Mouse (Mus musculus): Measurements from ENCODE around the gene Sectm1b. TPM values are rescaled to one million over a fixed set of nuclear protein-coding genes. Genes with fewer than 3 reads are reported as not detected.
A peak's percentile ranks its signal among the peaks of the same experiment; 100 is the strongest.

Sectm1b gene
- polyA plus RNA-seq, 1 experiment from 2014 or later = not detected

GRCm38 (mm10) chr11:121017703-121018102 is 45.7 kb downstream of the Sectm1b start:
- ATAC-seq (ENCODE audit: low FRiP score) = peak; percentile 48; the same call in 1 of the 2 replicates
- Histone ChIP-seq H3K9ac (no peak overlapping the region), H3K4me2 (replicated peaks) (no peak overlapping the region), H3K9me3 (ENCODE audit: control insufficient read depth, low read length) (no peaks in the 10 kb centered on the region), H3K27ac (no peak overlapping the region), H3K27me3 (ENCODE audit: control insufficient read depth, insufficient read depth, low read length) (no peaks in the 10 kb centered on the region), H3K4me3 (replicated peaks; ENCODE audit: low read length) (no peak overlapping the region), H3K4me1 (replicated peaks; ENCODE audit: control insufficient read depth, insufficient read depth, low read length) (no peaks in the 10 kb centered on the region), H3K36me3 (replicated peaks; ENCODE audit: control insufficient read depth, insufficient read depth) (no peaks in the 10 kb centered on the region)
- peak; percentile 71 for DNase-seq (ENCODE audit: low spot score)
- 44% methylated on average over 3 of the region's 3 CpGs for WGBS

GRCm38 (mm10) chr11:121015472-121015871 is 47.9 kb downstream of the Sectm1b start:
- H3K36me3 ChIP-seq (replicated peaks; ENCODE audit: control insufficient read depth, insufficient read depth) = no peaks in the 10 kb centered on the region
- 70% methylated on average over 6 of the region's 6 CpGs for WGBS
- no peak for DNase-seq (ENCODE audit: low spot score)
- H3K9ac ChIP-seq = no peak overlapping the region
- H3K4me1 ChIP-seq (replicated peaks; ENCODE audit: control insufficient read depth, insufficient read depth, low read length) = no peaks in the 10 kb centered on the region
- ATAC-seq (ENCODE audit: low FRiP score) = no peak
- H3K27me3 ChIP-seq (ENCODE audit: control insufficient read depth, insufficient read depth, low read length) = no peaks in the 10 kb centered on the region
- no peak overlapping the region for H3K4me3 ChIP-seq (replicated peaks; ENCODE audit: low read length)
- no peak overlapping the region for H3K27ac ChIP-seq
- no peaks in the 10 kb centered on the region for H3K9me3 ChIP-seq (ENCODE audit: control insufficient read depth, low read length)
- H3K4me2 ChIP-seq (replicated peaks) = no peak overlapping the region

- 62% methylated on average over 19 of the region's 19 CpGs for WGBS
- Histone ChIP-seq H3K27me3 (ENCODE audit: control insufficient read depth, insufficient read depth, low read length) (no peaks in the 10 kb centered on the region), H3K9me3 (ENCODE audit: control insufficient read depth, low read length) (no peaks in the 10 kb centered on the region), H3K4me3 (replicated peaks; ENCODE audit: low read length) (no peak overlapping the region), H3K4me2 (replicated peaks) (peak overlapping the region; percentile 37), H3K9ac (no peak overlapping the region), H3K27ac (no peak overlapping the region), H3K4me1 (replicated peaks; ENCODE audit: control insufficient read depth, insufficient read depth, low read length) (no peaks in the 10 kb centered on the region), H3K36me3 (replicated peaks; ENCODE audit: control insufficient read depth, insufficient read depth) (no peaks in the 10 kb centered on the region)
- ATAC-seq (ENCODE audit: low FRiP score) (no peak), DNase-seq (ENCODE audit: low spot score) (no peak)
Measured at GRCm38 (mm10) chr11:121014896-121015300, 48.5 kb downstream of the Sectm1b start.

- Histone ChIP-seq H3K27me3 (ENCODE audit: control insufficient read depth, insufficient read depth, low read length) (no peaks in the 10 kb centered on the region), H3K27ac (no peak overlapping the region), H3K4me3 (replicated peaks; ENCODE audit: low read length) (no peak overlapping the region), H3K4me2 (replicated peaks) (no peak overlapping the region), H3K9ac (no peak overlapping the region), H3K4me1 (replicated peaks; ENCODE audit: control insufficient read depth, insufficient read depth, low read length) (no peaks in the 10 kb centered on the region), H3K9me3 (ENCODE audit: control insufficient read depth, low read length) (no peaks in the 10 kb centered on the region), H3K36me3 (replicated peaks; ENCODE audit: control insufficient read depth, insufficient read depth) (no peaks in the 10 kb centered on the region)
- ATAC-seq (ENCODE audit: low FRiP score) (no peak), DNase-seq (ENCODE audit: low spot score) (no peak)
- WGBS = 83% methylated on average over 7 of the region's 7 CpGs
Measured at GRCm38 (mm10) chr11:121013656-121014055, 49.7 kb downstream of the Sectm1b start.

GRCm38 (mm10) chr11:121010044-121010755 is 53.2 kb downstream of the Sectm1b start:
- no peaks in the 10 kb centered on the region for H3K36me3 ChIP-seq (replicated peaks; ENCODE audit: control insufficient read depth, insufficient read depth)
- H3K27me3 ChIP-seq (ENCODE audit: control insufficient read depth, insufficient read depth, low read length) = no peaks in the 10 kb centered on the region
- WGBS = 90% methylated on average over 3 of the region's 3 CpGs
- H3K4me1 ChIP-seq (replicated peaks; ENCODE audit: control insufficient read depth, insufficient read depth, low read length) = no peaks in the 10 kb centered on the region
- no peak overlapping the region for H3K4me2 ChIP-seq (replicated peaks)
- DNase-seq (ENCODE audit: low spot score) (no peak), ATAC-seq (ENCODE audit: low FRiP score) (no peak)
- no peaks in the 10 kb centered on the region for H3K9me3 ChIP-seq (ENCODE audit: control insufficient read depth, low read length)
- no peak overlapping the region for H3K9ac ChIP-seq
- no peak overlapping the region for H3K27ac ChIP-seq
- no peak overlapping the region for H3K4me3 ChIP-seq (replicated peaks; ENCODE audit: low read length)

- DNase-seq (ENCODE audit: low spot score) (no peak), ATAC-seq (ENCODE audit: low FRiP score) (no peak)
- no peak overlapping the region for H3K4me2 ChIP-seq (replicated peaks)
- no peaks in the 10 kb centered on the region for H3K36me3 ChIP-seq (replicated peaks; ENCODE audit: control insufficient read depth, insufficient read depth)
- H3K4me3 ChIP-seq (replicated peaks; ENCODE audit: low read length) = no peak overlapping the region
- H3K27ac ChIP-seq = no peak overlapping the region
- 78% methylated on average over 6 of the region's 6 CpGs for WGBS
- H3K4me1 ChIP-seq (replicated peaks; ENCODE audit: control insufficient read depth, insufficient read depth, low read length) = no peaks in the 10 kb centered on the region
- no peak overlapping the region for H3K9ac ChIP-seq
- H3K9me3 ChIP-seq (ENCODE audit: control insufficient read depth, low read length) = no peaks in the 10 kb centered on the region
- no peaks in the 10 kb centered on the region for H3K27me3 ChIP-seq (ENCODE audit: control insufficient read depth, insufficient read depth, low read length)
Measured at GRCm38 (mm10) chr11:121006184-121006583, 57.2 kb downstream of the Sectm1b start.

- Histone ChIP-seq H3K36me3 (replicated peaks; ENCODE audit: control insufficient read depth, insufficient read depth) (no peaks in the 10 kb centered on the region), H3K9me3 (ENCODE audit: control insufficient read depth, low read length) (no peaks in the 10 kb centered on the region), H3K27ac (no peak overlapping the region), H3K4me3 (replicated peaks; ENCODE audit: low read length) (no peak overlapping the region), H3K27me3 (ENCODE audit: control insufficient read depth, insufficient read depth, low read length) (no peaks in the 10 kb centered on the region), H3K4me2 (replicated peaks) (no peak overlapping the region), H3K4me1 (replicated peaks; ENCODE audit: control insufficient read depth, insufficient read depth, low read length) (no peaks in the 10 kb centered on the region), H3K9ac (no peak overlapping the region)
- ATAC-seq (ENCODE audit: low FRiP score) (no peak), DNase-seq (ENCODE audit: low spot score) (no peak)
- 57% methylated on average over 5 of the region's 5 CpGs for WGBS
Measured at GRCm38 (mm10) chr11:121004281-121004680, 59.1 kb downstream of the Sectm1b start.

Other genes starting within 250 kb of the Sectm1b start
- gene Fasn, start 239.0 kb downstream of the Sectm1b start, polyA plus RNA-seq (2014; fragmentation: Nextera tagmentation; extraction: Ambion mirVana) = 119 and 135 TPM in 2 replicates
- gene Ccdc57, start 130.7 kb downstream of the Sectm1b start, polyA plus RNA-seq (2014; fragmentation: Nextera tagmentation; extraction: Ambion mirVana) = 5.0 and 5.2 TPM in 2 replicates
- 4.2 and 4.4 TPM in 2 replicates for gene Slc16a3, start 115.1 kb downstream of the Sectm1b start, polyA plus RNA-seq (2014; fragmentation: Nextera tagmentation; extraction: Ambion mirVana)
- gene Csnk1d, start 72.2 kb downstream of the Sectm1b start, polyA plus RNA-seq (2014; fragmentation: Nextera tagmentation; extraction: Ambion mirVana) = 73.3 and 77.4 TPM in 2 replicates
- gene Cd7, start 24.2 kb downstream of the Sectm1b start, polyA plus RNA-seq (2014; fragmentation: Nextera tagmentation; extraction: Ambion mirVana) = 0.24 TPM in 1 of 2 replicates, not detected in the other
- not detected in 2 replicates for gene Sectm1a, start 17.7 kb upstream of the Sectm1b start, polyA plus RNA-seq (2014; fragmentation: Nextera tagmentation; extraction: Ambion mirVana)
- gene Tex19.2, start 55.1 kb upstream of the Sectm1b start, polyA plus RNA-seq (2014; fragmentation: Nextera tagmentation; extraction: Ambion mirVana) = not detected in 2 replicates
- gene Tex19.1, start 82.6 kb upstream of the Sectm1b start, polyA plus RNA-seq (2014; fragmentation: Nextera tagmentation; extraction: Ambion mirVana) = not detected in 2 replicates
- 0.19 and 0.99 TPM in 2 replicates for gene Uts2r, start 96.7 kb upstream of the Sectm1b start, polyA plus RNA-seq (2014; fragmentation: Nextera tagmentation; extraction: Ambion mirVana)
- 23.2 and 27.5 TPM in 2 replicates for gene Hexdc, start 140.9 kb upstream of the Sectm1b start, polyA plus RNA-seq (2014; fragmentation: Nextera tagmentation; extraction: Ambion mirVana)
- gene Ogfod3, start 141.1 kb upstream of the Sectm1b start, polyA plus RNA-seq (2014; fragmentation: Nextera tagmentation; extraction: Ambion mirVana) = 30.3 and 31.1 TPM in 2 replicates
- 36.3 and 37.5 TPM in 2 replicates for gene Cybc1, start 165.8 kb upstream of the Sectm1b start, polyA plus RNA-seq (2014; fragmentation: Nextera tagmentation; extraction: Ambion mirVana)
- gene Narf, start 173.7 kb upstream of the Sectm1b start, polyA plus RNA-seq (2014; fragmentation: Nextera tagmentation; extraction: Ambion mirVana) = 79.6 and 86.0 TPM in 2 replicates
- 15.3 and 18.5 TPM in 2 replicates for gene Foxk2, start 196.4 kb upstream of the Sectm1b start, polyA plus RNA-seq (2014; fragmentation: Nextera tagmentation; extraction: Ambion mirVana)

All from hindbrain, embryonic 14.5 days (tissue).